Mouse (Mus musculus) stomach, postnatal 0 days (tissue): ENCODE measurements around the gene Efcab2.

ENCODE experiments used
- CTCF ChIP-seq: IDR thresholded peaks from 2 replicates; pipeline ENCODE4 v1.5.1; 2016; ENCODE audit warnings: antibody characterized with exemption, low read depth, mild to moderate bottlenecking, moderate library complexity
- EP300 ChIP-seq: optimal IDR thresholded peaks from 2 replicates; pipeline ENCODE3; 2016; ENCODE audit warnings: antibody characterized with exemption

GRCm38 (mm10) chr1:178529512-178530300 lies 123.8 kb downstream of the Efcab2 start:
- TF ChIP-seq CTCF (no peak), EP300 (no peak)
